Mouse (Mus musculus): Measurements from ENCODE around the gene Gfpt1.
"Not testable (repeated sequence)": the region's sequence is repeated elsewhere in the genome, so short reads cannot be mapped to it uniquely, and the experiment has no call there.

Gene Gfpt1

GRCm38 (mm10) chr6:87043131-87043516 lies 478 bp downstream of the Gfpt1 start:
- no peak for DNase-seq

GRCm38 (mm10) chr6:87044895-87045294 lies 2.2 kb downstream of the Gfpt1 start:
- no peak for DNase-seq

GRCm38 (mm10) chr6:87045507-87045906 lies 2.9 kb downstream of the Gfpt1 start:
- DNase-seq: no peak

- not testable (repeated sequence) for DNase-seq
These were observed 6.1 kb downstream of the Gfpt1 start for GRCm38 (mm10) chr6:87048712-87049111.

- no peak for DNase-seq
These were observed 9.3 kb downstream of the Gfpt1 start for GRCm38 (mm10) chr6:87051886-87052425.

GRCm38 (mm10) chr6:87054193-87054592 lies 11.5 kb downstream of the Gfpt1 start:
- DNase-seq: no peak

- no peak for DNase-seq
These were observed 17.1 kb downstream of the Gfpt1 start for GRCm38 (mm10) chr6:87059754-87060153.

- no peak for DNase-seq
These were observed 20.9 kb downstream of the Gfpt1 start for GRCm38 (mm10) chr6:87063586-87063985.

GRCm38 (mm10) chr6:87068209-87068608 lies 25.6 kb downstream of the Gfpt1 start:
- DNase-seq: no peak

- DNase-seq: no peak
These were observed 26.7 kb downstream of the Gfpt1 start for GRCm38 (mm10) chr6:87069195-87069900.

- DNase-seq: no peak
These were observed 28.0 kb downstream of the Gfpt1 start for GRCm38 (mm10) chr6:87070641-87071040.

- no peak for DNase-seq
These were observed 30.1 kb downstream of the Gfpt1 start for GRCm38 (mm10) chr6:87072759-87073158.

- DNase-seq: no peak
These were observed 32.5 kb downstream of the Gfpt1 start for GRCm38 (mm10) chr6:87075092-87075685.

GRCm38 (mm10) chr6:87079457-87079856 lies 36.8 kb downstream of the Gfpt1 start:
- no peak for DNase-seq

GRCm38 (mm10) chr6:87085026-87085425 lies 42.4 kb downstream of the Gfpt1 start:
- no peak for DNase-seq

GRCm38 (mm10) chr6:87088356-87088755 lies 45.7 kb downstream of the Gfpt1 start:
- DNase-seq: no peak

- DNase-seq: no peak
These were observed 48.2 kb downstream of the Gfpt1 start for GRCm38 (mm10) chr6:87090877-87091276.

- no peak for DNase-seq
These were observed 49.8 kb downstream of the Gfpt1 start for GRCm38 (mm10) chr6:87092476-87092875.

- DNase-seq: not testable (repeated sequence)
These were observed 51.0 kb downstream of the Gfpt1 start for GRCm38 (mm10) chr6:87093631-87094030.

GRCm38 (mm10) chr6:87099261-87099660 lies 56.6 kb downstream of the Gfpt1 start:
- DNase-seq: no peak

- peak; percentile 26 for DNase-seq
These were observed 57.1 kb downstream of the Gfpt1 start for GRCm38 (mm10) chr6:87099671-87100296.

GRCm38 (mm10) chr6:87100297-87101020 lies 57.8 kb downstream of the Gfpt1 start:
- DNase-seq: no peak

- peak; percentile 98 for DNase-seq
These were observed 58.8 kb downstream of the Gfpt1 start for GRCm38 (mm10) chr6:87101281-87101954.

Measured in right cerebral cortex, postnatal 4 days (tissue).